Mouse (Mus musculus) adrenal gland, adult 18-20 months (tissue): ENCODE measurements around the gene Gm17535. TPM values are rescaled to one million over a fixed set of nuclear protein-coding genes. Genes with fewer than 3 reads are reported as not detected.
"Not testable (repeated sequence)": the region's sequence is repeated elsewhere in the genome, so short reads cannot be mapped to it uniquely, and the experiment has no call there.

Experiments used
- DNase-seq, 2 experiments: peaks; one replicate each; pipeline ENCODE4 v3.0.0; 2021 to 2022; ENCODE audit warnings: low spot score in 2 of 2
- long read RNA-seq, 2 experiments: library from polyadenylated mRNA; stranded (forward); transcript quantifications; one replicate each; pipeline ENCODE4 v2.0.0; 2021
- total RNA-seq, 2 experiments: library from RNA; stranded (reverse); gene quantifications; 1 replicate in 1 of 2; 2 replicates in 1 of 2; pipeline ENCODE4 v1.2.3; 2021

Gm17535 gene
- not detected for total RNA-seq
- long read RNA-seq, experiment 1 = 0 reads
- long read RNA-seq, experiment 2 = 0 reads

DNA sequence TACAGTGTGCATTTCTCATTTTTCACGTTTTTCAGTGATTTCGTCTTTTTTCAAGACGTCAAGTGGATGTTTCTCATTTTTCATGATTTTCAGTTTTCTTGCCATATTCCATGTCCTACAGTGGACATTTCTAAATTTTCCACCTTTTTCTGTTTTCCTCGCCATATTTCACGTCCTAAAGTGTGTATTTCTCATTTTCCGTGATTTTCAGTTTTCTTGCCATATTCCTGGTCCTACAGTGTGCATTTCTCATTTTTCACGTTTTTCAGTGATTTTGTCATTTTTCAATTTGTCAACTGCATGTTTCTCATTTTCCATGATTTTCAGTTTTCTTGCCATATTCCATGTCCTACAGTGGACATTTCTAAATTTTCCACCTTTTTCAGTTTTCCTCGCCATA lies at the start of gene Gm17535:
Gene Gm17535 (plus strand): TSS at position 301 of the 400 bp plus-strand sequence.
- not testable (repeated sequence) for DNase-seq

DNA sequence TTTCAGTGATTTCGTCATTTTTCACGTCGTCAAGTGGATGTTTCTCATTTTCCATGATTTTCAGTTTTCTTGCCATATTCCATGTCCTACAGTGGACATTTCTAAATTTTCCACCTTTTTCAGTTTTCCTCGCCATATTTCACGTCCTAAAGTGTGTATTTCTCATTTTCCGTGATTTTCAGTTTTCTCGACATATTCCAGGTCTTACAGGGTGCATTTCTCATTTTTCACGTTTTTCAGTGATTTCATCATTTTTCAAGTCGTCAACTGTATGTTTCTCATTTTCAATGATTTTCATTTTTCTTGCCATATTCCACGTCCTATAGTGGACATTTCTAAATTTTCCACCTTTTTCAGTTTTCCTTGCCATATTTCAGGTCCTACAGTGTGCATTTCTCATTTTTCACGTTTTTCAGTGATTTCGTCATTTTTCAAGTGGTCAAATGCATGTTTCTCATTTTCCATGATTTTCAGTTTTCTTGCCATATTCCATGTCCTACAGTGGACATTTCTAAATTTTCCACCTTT lies 33.9 kb upstream of the Gm17535 start, which contains the start of gene Gm10722:
Gene Gm10722 (plus strand): TSS at position 478 of the 528 bp plus-strand sequence.
- peak in 1 of 2 experiments; percentile 7 for DNase-seq

DNA sequence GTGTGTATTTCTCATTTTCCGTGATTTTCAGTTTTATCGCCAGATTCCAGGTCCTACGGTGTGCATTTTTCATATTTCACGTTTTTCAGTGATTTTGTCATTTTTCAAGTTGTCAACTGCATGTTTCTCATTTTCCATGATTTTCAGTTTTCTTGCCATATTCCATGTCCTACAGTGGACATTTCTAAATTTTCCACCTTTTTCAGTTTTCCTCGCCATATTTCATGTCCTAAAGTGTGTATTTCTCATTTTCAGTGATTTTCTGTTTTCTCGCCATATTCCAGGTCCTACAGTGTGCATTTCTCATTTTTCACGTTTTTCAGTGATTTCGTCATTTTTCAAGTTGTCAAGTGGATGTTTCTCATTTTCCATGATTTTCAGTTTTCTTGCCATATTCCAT lies 33.4 kb upstream of the Gm17535 start:
- DNase-seq = peak in 1 of 2 experiments; percentile 6

DNA sequence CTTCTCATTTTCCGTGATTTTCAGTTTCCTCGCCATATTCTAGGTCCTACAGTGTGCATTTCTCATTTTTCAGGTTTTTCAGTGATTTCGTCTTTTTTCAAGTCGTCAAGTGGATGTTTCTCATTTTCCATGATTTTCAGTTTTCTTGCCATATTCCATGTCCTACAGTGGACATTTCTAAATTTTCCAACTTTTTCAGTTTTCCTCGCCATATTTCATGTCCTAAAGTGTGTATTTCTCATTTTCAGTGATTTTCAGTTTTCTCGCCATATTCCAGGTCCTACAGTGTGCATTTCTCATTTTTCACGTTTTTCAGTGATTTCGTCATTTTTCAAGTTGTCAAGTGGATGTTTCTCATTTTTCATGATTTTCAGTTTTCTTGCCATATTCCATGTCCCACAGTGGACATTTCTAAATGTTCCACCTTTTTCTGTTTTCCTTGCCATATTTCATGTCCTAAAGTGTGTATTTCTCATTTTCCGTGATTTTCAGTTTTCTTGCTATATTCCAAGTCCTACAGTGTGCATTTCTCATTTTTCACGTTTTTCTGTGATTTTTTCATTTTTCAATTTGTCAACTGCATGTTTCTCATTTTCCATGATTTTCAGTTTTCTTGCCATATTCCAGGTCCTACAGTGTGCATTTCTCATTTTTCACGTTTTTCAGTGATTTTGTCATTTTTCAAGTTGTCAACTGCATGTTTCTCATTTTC lies 32.3 kb upstream of the Gm17535 start:
- DNase-seq = peak; percentile 88 to 100

DNA sequence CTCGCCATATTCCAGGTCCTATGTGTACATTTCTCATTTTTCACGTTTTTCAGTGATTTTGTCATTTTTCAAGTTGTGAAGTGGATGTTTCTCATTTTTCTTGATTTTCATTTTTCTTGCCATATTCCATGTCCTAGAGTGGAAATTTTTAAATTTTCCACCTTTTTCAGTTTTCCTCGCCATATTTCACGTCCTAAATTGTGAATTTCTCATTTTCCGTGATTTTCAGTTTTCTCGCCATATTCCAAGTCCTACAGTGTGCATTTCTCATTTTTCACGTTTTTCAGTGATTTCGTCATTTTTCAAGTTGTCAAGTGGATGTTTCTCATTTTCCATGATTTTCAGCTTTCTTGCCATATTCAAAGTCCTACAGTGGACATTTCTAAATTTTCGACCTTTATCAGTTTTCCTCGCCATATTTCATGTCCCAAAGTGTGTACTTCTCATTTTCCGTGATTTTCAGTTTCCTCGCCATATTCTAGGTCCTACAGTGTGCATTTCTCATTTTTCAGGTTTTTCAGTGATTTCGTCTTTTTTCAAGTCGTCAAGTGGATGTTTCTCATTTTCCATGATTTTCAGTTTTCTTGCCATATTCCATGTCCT lies 31.5 kb upstream of the Gm17535 start, which contains the start of gene Gm11168:
Gene Gm11168 (plus strand): TSS at position 553 of the 603 bp plus-strand sequence.
- DNase-seq = not testable (repeated sequence)

DNA sequence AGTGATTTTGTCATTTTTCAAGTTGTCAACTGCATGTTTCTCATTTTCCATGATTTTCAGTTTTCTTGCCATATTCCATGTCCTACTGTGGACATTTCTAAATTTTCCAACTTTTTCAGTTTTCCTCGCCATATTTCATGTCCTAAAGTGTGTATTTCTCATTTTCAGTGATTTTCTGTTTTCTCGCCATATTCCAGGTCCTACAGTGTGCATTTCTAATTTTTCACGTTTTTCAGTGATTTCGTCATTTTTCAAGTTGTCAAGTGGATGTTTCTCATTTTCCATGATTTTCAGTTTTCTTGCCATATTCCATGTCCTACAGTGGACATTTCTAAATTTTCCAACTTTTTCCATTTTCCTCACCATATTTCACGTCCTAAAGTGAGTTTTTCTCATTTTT lies 28.2 kb upstream of the Gm17535 start:
- DNase-seq = not testable (repeated sequence)

DNA sequence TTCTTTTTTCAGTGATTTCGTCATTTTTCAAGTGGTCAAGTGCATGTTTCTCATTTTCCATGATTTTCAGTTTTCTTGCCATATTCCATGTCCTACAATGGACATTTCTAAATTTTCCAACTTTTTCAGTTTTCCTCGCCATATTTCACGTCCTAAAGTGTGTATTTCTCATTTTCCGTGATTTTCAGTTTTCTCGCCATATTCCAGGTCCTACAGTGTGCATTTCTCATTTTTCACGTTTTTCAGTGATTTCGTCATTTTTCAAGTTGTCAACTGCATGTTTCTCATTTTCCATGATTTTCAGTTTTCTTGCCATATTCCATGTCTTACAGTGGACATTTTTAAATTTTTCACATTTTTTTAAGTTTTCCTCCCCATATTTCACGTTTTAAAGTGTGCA lies 27.8 kb upstream of the Gm17535 start:
- peak; percentile 82 to 96 for DNase-seq

DNA sequence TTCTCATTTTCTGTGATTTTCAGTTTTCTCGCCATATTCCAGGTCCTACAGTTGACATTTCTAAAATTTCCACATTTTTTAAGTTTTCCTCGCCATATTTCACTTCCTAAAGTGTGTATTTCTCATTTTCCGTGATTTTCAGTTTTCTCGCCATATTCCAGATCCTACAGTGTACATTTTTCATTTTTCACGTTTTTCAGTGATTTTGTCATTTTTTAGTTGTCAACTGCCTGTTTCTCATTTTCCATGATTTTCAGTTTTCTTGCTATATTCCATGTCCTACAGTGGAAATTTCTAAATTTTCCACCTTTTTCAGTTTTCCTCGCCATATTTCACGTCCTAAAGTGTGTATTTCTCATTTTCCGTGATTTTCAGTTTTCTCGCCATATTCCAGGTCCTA lies 27.1 kb upstream of the Gm17535 start:
- DNase-seq = not testable (repeated sequence)

DNA sequence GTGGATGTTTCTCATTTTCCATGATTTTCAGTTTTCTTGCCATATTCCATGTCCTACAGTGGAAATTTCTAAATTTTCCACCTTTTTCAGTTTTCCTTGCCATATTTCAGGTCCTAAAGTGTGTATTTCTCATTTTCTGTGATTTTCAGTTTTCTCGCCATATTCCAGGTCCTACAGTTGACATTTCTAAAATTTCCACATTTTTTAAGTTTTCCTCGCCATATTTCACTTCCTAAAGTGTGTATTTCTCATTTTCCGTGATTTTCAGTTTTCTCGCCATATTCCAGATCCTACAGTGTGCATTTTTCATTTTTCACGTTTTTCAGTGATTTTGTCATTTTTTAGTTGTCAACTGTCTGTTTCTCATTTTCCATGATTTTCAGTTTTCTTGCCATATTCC lies 25.1 kb upstream of the Gm17535 start:
- DNase-seq = not testable (repeated sequence)

DNA sequence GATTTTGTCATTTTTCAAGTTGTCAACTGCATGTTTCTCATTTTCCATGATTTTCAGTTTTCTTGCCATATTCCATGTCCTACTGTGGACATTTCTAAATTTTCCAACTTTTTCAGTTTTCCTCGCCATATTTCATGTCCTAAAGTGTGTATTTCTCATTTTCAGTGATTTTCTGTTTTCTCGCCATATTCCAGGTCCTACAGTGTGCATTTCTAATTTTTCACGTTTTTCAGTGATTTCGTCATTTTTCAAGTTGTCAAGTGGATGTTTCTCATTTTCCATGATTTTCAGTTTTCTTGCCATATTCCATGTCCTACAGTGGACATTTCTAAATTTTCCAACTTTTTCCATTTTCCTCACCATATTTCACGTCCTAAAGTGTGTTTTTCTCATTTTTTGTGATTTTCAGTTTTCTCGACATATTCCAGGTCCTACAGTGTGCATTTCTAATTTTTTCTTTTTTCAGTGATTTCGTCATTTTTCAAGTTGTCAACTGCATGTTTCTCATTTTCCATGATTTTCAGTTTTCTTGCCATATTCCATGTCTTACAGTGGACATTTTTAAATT lies 22.3 kb upstream of the Gm17535 start:
- DNase-seq = not testable (repeated sequence)

DNA sequence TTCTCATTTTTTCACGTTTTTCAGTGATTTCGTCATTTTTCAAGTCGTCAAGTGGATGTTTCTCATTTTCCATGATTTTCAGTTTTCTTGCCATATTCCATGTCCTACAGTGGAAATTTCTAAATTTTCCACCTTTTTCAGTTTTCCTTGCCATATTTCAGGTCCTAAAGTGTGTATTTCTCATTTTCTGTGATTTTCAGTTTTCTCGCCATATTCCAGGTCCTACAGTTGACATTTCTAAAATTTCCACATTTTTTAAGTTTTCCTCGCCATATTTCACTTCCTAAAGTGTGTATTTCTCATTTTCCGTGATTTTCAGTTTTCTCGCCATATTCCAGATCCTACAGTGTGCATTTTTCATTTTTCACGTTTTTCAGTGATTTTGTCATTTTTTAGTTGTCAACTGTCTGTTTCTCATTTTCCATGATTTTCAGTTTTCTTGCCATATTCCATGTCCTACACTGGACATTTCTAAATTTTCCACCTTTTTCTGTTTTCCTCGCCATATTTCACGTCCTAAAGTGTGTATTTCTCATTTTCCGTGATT lies 21.6 kb upstream of the Gm17535 start, which contains the start of gene Gm10721:
Gene Gm10721 (plus strand): TSS at position 408 of the 547 bp plus-strand sequence.
- DNase-seq = not testable (repeated sequence)

DNA sequence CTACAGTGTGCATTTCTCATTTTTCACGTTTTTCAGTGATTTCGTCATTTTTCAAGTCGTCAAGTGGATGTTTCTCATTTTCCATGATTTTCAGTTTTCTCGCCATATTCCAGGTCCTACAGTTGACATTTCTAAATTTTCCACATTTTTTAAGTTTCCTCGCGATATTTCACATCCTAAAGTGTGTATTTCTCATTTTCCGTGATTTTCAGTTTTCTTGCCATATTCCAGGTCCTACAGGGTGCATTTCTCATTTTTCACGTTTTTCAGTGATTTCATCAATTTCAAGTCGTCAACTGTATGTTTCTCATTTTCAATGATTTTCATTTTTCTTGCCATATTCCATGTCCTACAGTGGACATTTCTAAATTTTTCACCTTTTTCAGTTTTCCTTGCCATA lies 19.0 kb upstream of the Gm17535 start, which contains the start of gene Gm10720:
Gene Gm10720 (plus strand): TSS at position 301 of the 400 bp plus-strand sequence.
- DNase-seq = not testable (repeated sequence)

DNA sequence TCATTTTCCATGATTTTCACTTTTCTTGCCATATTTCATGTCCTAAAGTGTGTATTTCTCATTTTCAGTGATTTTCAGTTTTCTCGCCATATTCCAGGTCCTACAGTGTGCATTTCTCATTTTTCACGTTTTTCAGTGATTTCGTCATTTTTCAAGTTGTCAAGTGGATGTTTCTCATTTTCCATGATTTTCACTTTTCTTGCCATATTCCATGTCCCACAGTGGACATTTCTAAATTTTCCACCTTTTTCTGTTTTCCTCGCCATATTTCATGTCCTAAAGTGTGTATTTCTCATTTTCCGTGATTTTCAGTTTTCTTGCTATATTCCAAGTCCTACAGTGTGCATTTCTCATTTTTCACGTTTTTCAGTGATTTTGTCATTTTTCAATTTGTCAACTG lies 18.5 kb upstream of the Gm17535 start:
- DNase-seq = not testable (repeated sequence)

DNA sequence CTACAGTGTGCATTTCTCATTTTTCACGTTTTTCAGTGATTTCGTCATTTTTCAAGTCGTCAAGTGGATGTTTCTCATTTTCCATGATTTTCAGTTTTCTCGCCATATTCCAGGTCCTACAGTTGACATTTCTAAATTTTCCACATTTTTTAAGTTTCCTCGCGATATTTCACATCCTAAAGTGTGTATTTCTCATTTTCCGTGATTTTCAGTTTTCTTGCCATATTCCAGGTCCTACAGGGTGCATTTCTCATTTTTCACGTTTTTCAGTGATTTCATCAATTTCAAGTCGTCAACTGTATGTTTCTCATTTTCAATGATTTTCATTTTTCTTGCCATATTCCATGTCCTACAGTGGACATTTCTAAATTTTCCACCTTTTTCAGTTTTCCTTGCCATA lies 17.3 kb upstream of the Gm17535 start, which contains the start of gene Gm10719:
Gene Gm10719 (plus strand): TSS at position 301 of the 400 bp plus-strand sequence.
- not testable (repeated sequence) for DNase-seq

DNA sequence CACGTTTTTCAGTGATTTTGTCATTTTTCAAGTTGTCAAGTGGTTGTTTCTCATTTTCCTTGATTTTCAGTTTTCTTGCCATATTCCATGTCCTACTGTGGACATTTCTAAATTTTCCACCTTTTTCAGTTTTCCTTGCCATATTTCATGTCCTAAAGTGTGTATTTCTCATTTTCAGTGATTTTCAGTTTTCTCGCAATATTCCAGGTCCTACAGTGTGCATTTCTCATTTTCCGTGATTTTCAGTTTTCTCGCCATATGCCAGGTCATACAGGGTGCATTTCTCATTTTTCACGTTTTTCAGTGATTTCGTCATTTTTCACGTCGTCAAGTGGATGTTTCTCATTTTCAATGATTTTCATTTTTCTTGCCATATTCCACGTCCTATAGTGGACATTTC lies 15.5 kb upstream of the Gm17535 start:
- DNase-seq = not testable (repeated sequence)

DNA sequence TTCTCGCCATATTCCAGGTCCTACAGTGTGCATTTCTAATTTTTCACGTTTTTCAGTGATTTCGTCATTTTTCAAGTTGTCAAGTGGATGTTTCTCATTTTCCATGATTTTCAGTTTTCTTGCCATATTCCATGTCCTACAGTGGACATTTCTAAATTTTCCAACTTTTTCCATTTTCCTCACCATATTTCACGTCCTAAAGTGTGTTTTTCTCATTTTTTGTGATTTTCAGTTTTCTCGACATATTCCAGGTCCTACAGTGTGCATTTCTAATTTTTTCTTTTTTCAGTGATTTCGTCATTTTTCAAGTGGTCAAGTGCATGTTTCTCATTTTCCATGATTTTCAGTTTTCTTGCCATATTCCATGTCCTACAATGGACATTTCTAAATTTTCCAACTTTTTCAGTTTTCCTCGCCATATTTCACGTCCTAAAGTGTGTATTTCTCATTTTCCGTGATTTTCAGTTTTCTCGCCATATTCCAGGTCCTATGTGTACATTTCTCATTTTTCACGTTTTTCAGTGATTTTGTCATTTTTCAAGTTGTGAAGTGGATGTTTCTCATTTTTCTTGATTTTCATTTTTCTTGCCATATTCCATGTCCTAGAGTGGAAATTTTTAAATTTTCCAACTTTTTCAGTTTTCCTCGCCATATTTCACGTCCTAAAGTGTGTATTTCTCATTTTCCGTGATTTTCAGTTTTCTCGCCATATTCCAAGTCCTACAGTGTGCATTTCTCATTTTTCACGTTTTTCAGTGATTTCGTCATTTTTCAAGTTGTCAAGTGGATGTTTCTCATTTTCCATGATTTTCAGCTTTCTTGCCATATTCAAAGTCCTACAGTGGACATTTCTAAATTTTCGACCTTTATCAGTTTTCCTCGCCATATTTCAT lies 14.3 kb upstream of the Gm17535 start:
- DNase-seq = peak; percentile 28 to 58

DNA sequence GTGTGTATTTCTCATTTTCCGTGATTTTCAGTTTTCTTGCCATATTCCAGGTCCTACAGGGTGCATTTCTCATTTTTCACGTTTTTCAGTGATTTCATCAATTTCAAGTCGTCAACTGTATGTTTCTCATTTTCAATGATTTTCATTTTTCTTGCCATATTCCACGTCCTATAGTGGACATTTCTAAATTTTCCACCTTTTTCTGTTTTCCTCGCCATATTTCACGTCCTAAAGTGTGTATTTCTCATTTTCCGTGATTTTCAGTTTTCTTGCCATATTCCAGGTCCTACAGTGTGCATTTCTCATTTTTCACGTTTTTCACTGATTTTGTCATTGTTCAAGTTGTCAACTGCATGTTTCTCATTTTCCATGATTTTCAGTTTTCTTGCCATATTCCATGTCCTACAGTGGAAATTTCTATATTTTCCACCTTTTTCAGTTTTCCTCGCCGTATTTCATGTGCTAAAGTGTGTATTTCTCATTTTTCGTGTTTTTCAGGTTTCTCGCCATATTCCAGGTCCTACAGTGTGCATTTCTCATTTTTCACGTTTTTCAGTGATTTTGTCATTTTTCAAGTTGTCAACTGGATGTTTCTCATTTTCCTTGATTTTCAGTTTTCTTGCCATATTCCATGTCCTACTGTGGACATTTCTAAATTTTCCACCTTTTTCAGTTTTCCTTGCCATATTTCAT lies 11.9 kb upstream of the Gm17535 start:
- peak; percentile 46 to 80 for DNase-seq

DNA sequence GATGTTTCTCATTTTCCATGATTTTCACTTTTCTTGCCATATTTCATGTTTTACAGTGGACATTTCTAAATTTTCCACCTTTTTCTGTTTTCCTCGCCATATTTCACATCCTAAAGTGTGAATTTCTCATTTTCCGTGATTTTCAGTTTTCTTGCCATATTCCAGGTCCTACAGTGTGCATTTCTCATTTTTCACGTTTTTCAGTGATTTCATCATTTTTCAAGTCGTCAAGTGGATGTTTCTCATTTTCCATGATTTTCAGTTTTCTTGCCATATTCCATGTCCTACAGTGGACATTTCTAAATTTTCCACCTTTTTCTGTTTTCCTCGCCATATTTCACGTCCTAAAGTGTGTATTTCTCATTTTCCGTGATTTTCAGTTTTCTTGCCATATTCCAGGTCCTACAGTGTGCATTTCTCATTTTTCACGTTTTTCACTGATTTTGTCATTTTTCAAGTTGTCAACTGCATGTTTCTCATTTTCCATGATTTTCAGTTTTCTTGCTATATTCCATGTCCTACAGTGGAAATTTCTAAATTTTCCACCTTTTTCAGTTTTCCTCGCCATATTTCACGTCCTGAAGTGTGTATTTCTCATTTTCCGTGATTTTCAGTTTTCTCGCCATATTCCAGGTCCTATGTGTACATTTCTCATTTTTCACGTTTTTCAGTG lies 11.0 kb upstream of the Gm17535 start, which contains the start of gene Gm10718:
Gene Gm10718 (plus strand): TSS at position 236 of the 673 bp plus-strand sequence.
- DNase-seq = peak in 1 of 2 experiments; percentile 4
